Mouse (Mus musculus): ENCODE data around the gene Bhlhb9. TPM values are rescaled to one million over a fixed set of nuclear protein-coding genes. Genes with fewer than 3 reads are reported as not detected.
"Not testable (repeated sequence)": the region's sequence is repeated elsewhere in the genome, so short reads cannot be mapped to it uniquely, and the experiment has no call there.

Bhlhb9 gene
- polyA plus RNA-seq, 1 experiment from 2014 or later = 79.5 TPM

GRCm38 (mm10) chrX:135866806-135867205 is 69.4 kb downstream of the Bhlhb9 start:
- not testable (repeated sequence) for H3K9ac ChIP-seq (replicated peaks; ENCODE audit: low read length); H3K4me1 ChIP-seq (ENCODE audit: control insufficient read depth, insufficient read depth, low read length); H3K27ac ChIP-seq (replicated peaks; ENCODE audit: low read depth, low read length); H3K4me2 ChIP-seq (ENCODE audit: low read depth, low read length); H3K36me3 ChIP-seq (replicated peaks; ENCODE audit: control insufficient read depth, insufficient read depth, low read depth, low read length); DNase-seq (ENCODE audit: low spot score); H3K27me3 ChIP-seq (ENCODE audit: control insufficient read depth, insufficient read depth, low read length); H3K4me3 ChIP-seq (ENCODE audit: low read depth, low read length); ATAC-seq (replicated peaks; ENCODE audit: insufficient number of reproducible peaks, low FRiP score, low TSS enrichment, low read depth); H3K9me3 ChIP-seq (replicated peaks; ENCODE audit: control insufficient read depth, low read length)
- 78% methylated on average over 9 of the region's 9 CpGs for WGBS

GRCm38 (mm10) chrX:135876679-135877078 is 79.3 kb downstream of the Bhlhb9 start:
- Histone ChIP-seq H3K9ac (replicated peaks; ENCODE audit: low read length) (no peak overlapping the region), H3K36me3 (replicated peaks; ENCODE audit: control insufficient read depth, insufficient read depth, low read depth, low read length) (no peaks in the 10 kb centered on the region), H3K4me2 (ENCODE audit: low read depth, low read length) (no peak overlapping the region), H3K27ac (replicated peaks; ENCODE audit: low read depth, low read length) (no peak overlapping the region), H3K4me1 (ENCODE audit: control insufficient read depth, insufficient read depth, low read length) (no peaks in the 10 kb centered on the region), H3K9me3 (replicated peaks; ENCODE audit: control insufficient read depth, low read length) (no peaks in the 10 kb centered on the region), H3K27me3 (ENCODE audit: control insufficient read depth, insufficient read depth, low read length) (no peaks in the 10 kb centered on the region), H3K4me3 (ENCODE audit: low read depth, low read length) (no peak overlapping the region)
- ATAC-seq (replicated peaks; ENCODE audit: insufficient number of reproducible peaks, low FRiP score, low TSS enrichment, low read depth) (no peak), DNase-seq (ENCODE audit: low spot score) (no peak)
- 85% methylated on average over 1 of the region's 1 CpGs for WGBS

GRCm38 (mm10) chrX:135879626-135880025 is 82.2 kb downstream of the Bhlhb9 start:
- DNase-seq (ENCODE audit: low spot score) (no peak), ATAC-seq (replicated peaks; ENCODE audit: insufficient number of reproducible peaks, low FRiP score, low TSS enrichment, low read depth) (no peak)
- H3K9me3 ChIP-seq (replicated peaks; ENCODE audit: control insufficient read depth, low read length) = no peaks in the 10 kb centered on the region
- no peak overlapping the region for H3K4me2 ChIP-seq (ENCODE audit: low read depth, low read length)
- H3K4me3 ChIP-seq (ENCODE audit: low read depth, low read length) = no peak overlapping the region
- H3K27me3 ChIP-seq (ENCODE audit: control insufficient read depth, insufficient read depth, low read length) = no peaks in the 10 kb centered on the region
- H3K9ac ChIP-seq (replicated peaks; ENCODE audit: low read length) = no peak overlapping the region
- no peaks in the 10 kb centered on the region for H3K4me1 ChIP-seq (ENCODE audit: control insufficient read depth, insufficient read depth, low read length)
- H3K27ac ChIP-seq (replicated peaks; ENCODE audit: low read depth, low read length) = no peak overlapping the region
- H3K36me3 ChIP-seq (replicated peaks; ENCODE audit: control insufficient read depth, insufficient read depth, low read depth, low read length) = no peaks in the 10 kb centered on the region
- 91% methylated on average over 1 of the region's 1 CpGs for WGBS

- Histone ChIP-seq H3K4me1 (ENCODE audit: control insufficient read depth, insufficient read depth, low read length) (no peaks in the 10 kb centered on the region), H3K36me3 (replicated peaks; ENCODE audit: control insufficient read depth, insufficient read depth, low read depth, low read length) (no peaks in the 10 kb centered on the region), H3K9me3 (replicated peaks; ENCODE audit: control insufficient read depth, low read length) (no peaks in the 10 kb centered on the region), H3K27ac (replicated peaks; ENCODE audit: low read depth, low read length) (0 out of 2 replicates have a peak overlapping the region, but pooled peaks have one; percentile 56), H3K27me3 (ENCODE audit: control insufficient read depth, insufficient read depth, low read length) (no peaks in the 10 kb centered on the region), H3K4me3 (ENCODE audit: low read depth, low read length) (peak overlapping the region; percentile 61), H3K4me2 (ENCODE audit: low read depth, low read length) (peak overlapping the region; percentile 32), H3K9ac (replicated peaks; ENCODE audit: low read length) (peak overlapping the region; percentile 79)
- ATAC-seq (replicated peaks; ENCODE audit: insufficient number of reproducible peaks, low FRiP score, low TSS enrichment, low read depth) (peak; percentile 99), DNase-seq (ENCODE audit: low spot score) (peak; percentile 76)
- 17% methylated on average over 40 of the region's 41 CpGs for WGBS
Measured at GRCm38 (mm10) chrX:135885411-135886233, 88.2 kb downstream of the Bhlhb9 start.

- DNase-seq (ENCODE audit: low spot score) (peak; percentile 24), ATAC-seq (replicated peaks; ENCODE audit: insufficient number of reproducible peaks, low FRiP score, low TSS enrichment, low read depth) (no peak; the same call in none of the 2 replicates)
- H3K27ac ChIP-seq (replicated peaks; ENCODE audit: low read depth, low read length) = 0 out of 2 replicates have a peak overlapping the region, but pooled peaks have one; percentile 56
- no peaks in the 10 kb centered on the region for H3K4me1 ChIP-seq (ENCODE audit: control insufficient read depth, insufficient read depth, low read length)
- no peaks in the 10 kb centered on the region for H3K27me3 ChIP-seq (ENCODE audit: control insufficient read depth, insufficient read depth, low read length)
- peak overlapping the region; percentile 32 for H3K4me2 ChIP-seq (ENCODE audit: low read depth, low read length)
- no peaks in the 10 kb centered on the region for H3K36me3 ChIP-seq (replicated peaks; ENCODE audit: control insufficient read depth, insufficient read depth, low read depth, low read length)
- 19% methylated on average over 10 of the region's 11 CpGs for WGBS
- H3K4me3 ChIP-seq (ENCODE audit: low read depth, low read length) = peak overlapping the region; percentile 61
- no peaks in the 10 kb centered on the region for H3K9me3 ChIP-seq (replicated peaks; ENCODE audit: control insufficient read depth, low read length)
- H3K9ac ChIP-seq (replicated peaks; ENCODE audit: low read length) = peak overlapping the region; percentile 79
Measured at GRCm38 (mm10) chrX:135886234-135886585, 88.8 kb downstream of the Bhlhb9 start.

- Histone ChIP-seq H3K27ac (replicated peaks; ENCODE audit: low read depth, low read length) (no peak overlapping the region), H3K4me2 (ENCODE audit: low read depth, low read length) (no peak overlapping the region), H3K27me3 (ENCODE audit: control insufficient read depth, insufficient read depth, low read length) (no peaks in the 10 kb centered on the region), H3K9ac (replicated peaks; ENCODE audit: low read length) (no peak overlapping the region), H3K4me3 (ENCODE audit: low read depth, low read length) (no peak overlapping the region), H3K9me3 (replicated peaks; ENCODE audit: control insufficient read depth, low read length) (no peaks in the 10 kb centered on the region), H3K4me1 (ENCODE audit: control insufficient read depth, insufficient read depth, low read length) (no peaks in the 10 kb centered on the region), H3K36me3 (replicated peaks; ENCODE audit: control insufficient read depth, insufficient read depth, low read depth, low read length) (no peaks in the 10 kb centered on the region)
- DNase-seq (ENCODE audit: low spot score) (no peak), ATAC-seq (replicated peaks; ENCODE audit: insufficient number of reproducible peaks, low FRiP score, low TSS enrichment, low read depth) (no peak)
- 87% methylated on average over 4 of the region's 4 CpGs for WGBS
Measured at GRCm38 (mm10) chrX:135916580-135916979, 119.2 kb downstream of the Bhlhb9 start.

GRCm38 (mm10) chrX:135917116-135917515 is 119.7 kb downstream of the Bhlhb9 start:
- DNase-seq (ENCODE audit: low spot score) (no peak), ATAC-seq (replicated peaks; ENCODE audit: insufficient number of reproducible peaks, low FRiP score, low TSS enrichment, low read depth) (no peak)
- Histone ChIP-seq H3K9ac (replicated peaks; ENCODE audit: low read length) (no peak overlapping the region), H3K4me1 (ENCODE audit: control insufficient read depth, insufficient read depth, low read length) (no peaks in the 10 kb centered on the region), H3K36me3 (replicated peaks; ENCODE audit: control insufficient read depth, insufficient read depth, low read depth, low read length) (no peaks in the 10 kb centered on the region), H3K4me2 (ENCODE audit: low read depth, low read length) (no peak overlapping the region), H3K4me3 (ENCODE audit: low read depth, low read length) (no peak overlapping the region), H3K27ac (replicated peaks; ENCODE audit: low read depth, low read length) (no peak overlapping the region), H3K27me3 (ENCODE audit: control insufficient read depth, insufficient read depth, low read length) (no peaks in the 10 kb centered on the region), H3K9me3 (replicated peaks; ENCODE audit: control insufficient read depth, low read length) (no peaks in the 10 kb centered on the region)
- 76% methylated on average over 1 of the region's 1 CpGs for WGBS

- no peaks in the 10 kb centered on the region for H3K9me3 ChIP-seq (replicated peaks; ENCODE audit: control insufficient read depth, low read length)
- no peak overlapping the region for H3K27ac ChIP-seq (replicated peaks; ENCODE audit: low read depth, low read length)
- H3K4me2 ChIP-seq (ENCODE audit: low read depth, low read length) = no peak overlapping the region
- H3K36me3 ChIP-seq (replicated peaks; ENCODE audit: control insufficient read depth, insufficient read depth, low read depth, low read length) = no peaks in the 10 kb centered on the region
- no peaks in the 10 kb centered on the region for H3K4me1 ChIP-seq (ENCODE audit: control insufficient read depth, insufficient read depth, low read length)
- 87% methylated on average over 7 of the region's 7 CpGs for WGBS
- no peak overlapping the region for H3K9ac ChIP-seq (replicated peaks; ENCODE audit: low read length)
- no peak for ATAC-seq (replicated peaks; ENCODE audit: insufficient number of reproducible peaks, low FRiP score, low TSS enrichment, low read depth)
- no peaks in the 10 kb centered on the region for H3K27me3 ChIP-seq (ENCODE audit: control insufficient read depth, insufficient read depth, low read length)
- DNase-seq (ENCODE audit: low spot score) = no peak
- no peak overlapping the region for H3K4me3 ChIP-seq (ENCODE audit: low read depth, low read length)
Measured at GRCm38 (mm10) chrX:135922162-135922561, 124.8 kb downstream of the Bhlhb9 start.

All from embryonic facial prominence, embryonic 11.5 days (tissue).